Mouse (Mus musculus) intestine, embryonic 15.5 days (tissue): ENCODE data around the gene Nuf2. TPM values are rescaled to one million over a fixed set of nuclear protein-coding genes. Genes with fewer than 3 reads are reported as not detected.

ENCODE experiments used
- ATAC-seq: fragments of 200-750 bp; cut with Nextera tagmentation; 2 replicates; pipeline ENCODE4 v1.8.0; 2017; ENCODE audit warnings: moderate TSS enrichment, moderate library complexity
- H3K27ac ChIP-seq: fragments of 300-500 bp; sonication (generic); 2 replicates; pipeline ENCODE4 v1.5.1; 2015; ENCODE audit warnings: mild to moderate bottlenecking, inconsistent platforms
- H3K27me3 ChIP-seq: fragments of 300-500 bp; sonication (generic); replicated peaks from 2 replicates; pipeline ENCODE4 v1.6.1; 2015; ENCODE audit warnings: inconsistent platforms
- H3K36me3 ChIP-seq: fragments of 300-500 bp; sonication (generic); 2 replicates; pipeline ENCODE4 v1.6.1; 2015; ENCODE audit warnings: inconsistent platforms
- H3K4me1 ChIP-seq: fragments of 300-500 bp; sonication (generic); replicated peaks from 2 replicates; pipeline ENCODE4 v1.6.1; 2015; ENCODE audit warnings: inconsistent platforms
- H3K4me2 ChIP-seq: fragments of 300-500 bp; sonication (generic); replicated peaks from 2 replicates; pipeline ENCODE4 v1.6.1; 2015; ENCODE audit warnings: mild to moderate bottlenecking, inconsistent platforms
- H3K4me3 ChIP-seq: fragments of 300-500 bp; sonication (generic); replicated peaks from 2 replicates; pipeline ENCODE4 v1.5.1; 2015; ENCODE audit warnings: inconsistent platforms
- H3K9ac ChIP-seq: fragments of 300-500 bp; sonication (generic); 2 replicates; pipeline ENCODE4 v1.6.1; 2015; ENCODE audit warnings: inconsistent platforms
- H3K9me3 ChIP-seq: fragments of 300-500 bp; sonication (generic); 2 replicates; pipeline ENCODE4 v1.6.1; 2016; ENCODE audit warnings: inconsistent platforms
- WGBS: fragments of 180-500 bp; shearing (Covaris S2); methylation state at CpG from one replicate; pipeline ENCODE4 v1.1.7; 2015; 5-methylcytosine and 5-hydroxymethylcytosine counted together
- polyA plus RNA-seq: library from polyadenylated mRNA; unstranded; fragments of >200 nt; fragmentation: Nextera tagmentation; extraction: Ambion mirVana; gene quantifications from 2 replicates; pipeline ENCODE4 v1.2.1, GENCODE M21; 2015

Nuf2 gene
- polyA plus RNA-seq, 1 experiment from 2014 or later = 46.0 TPM

DNA sequence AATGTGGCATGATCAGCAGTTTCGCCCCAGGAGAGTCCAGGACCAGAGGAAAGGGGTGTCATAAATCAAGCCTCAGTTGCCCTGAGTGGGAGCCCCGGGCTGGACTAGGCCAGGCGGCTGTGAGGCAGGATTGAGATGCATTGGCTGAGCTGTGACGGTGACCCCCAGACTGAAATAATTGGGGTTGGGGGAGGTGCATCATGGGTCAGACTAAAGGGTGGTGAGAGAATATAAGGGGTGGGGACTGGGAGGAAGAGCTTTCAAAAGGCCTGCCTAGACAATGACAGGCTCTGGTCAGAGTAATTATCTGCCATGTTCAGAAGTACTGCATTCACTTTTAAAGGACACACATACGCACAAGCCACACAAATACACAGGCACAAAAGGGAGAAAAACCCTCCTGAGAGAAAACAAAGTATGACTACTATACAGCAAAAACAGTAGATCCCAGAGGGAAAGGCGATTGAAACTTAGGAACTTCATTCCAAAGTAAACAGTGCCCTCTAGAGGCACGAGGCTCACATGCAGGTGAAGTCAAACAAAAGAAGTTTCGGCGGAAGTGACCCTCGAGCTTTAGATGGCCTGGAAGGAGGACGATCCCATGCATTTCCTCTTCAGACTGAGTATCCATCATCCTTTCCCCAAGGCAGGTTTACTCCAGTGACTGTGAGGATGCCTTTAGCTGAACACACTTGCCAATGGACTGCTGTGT lies 72.0 kb downstream of the Nuf2 start:
- no peaks in the 10 kb centered on the region for H3K36me3 ChIP-seq
- no peaks in the 10 kb centered on the region for H3K9me3 ChIP-seq
- WGBS = 22% methylated on average over 11 of the region's 11 CpGs
- peak; percentile 79 for ATAC-seq
- H3K4me2 ChIP-seq = 0 out of 2 replicates have a peak overlapping the region, but pooled peaks have one; percentile 32
- no peaks in the 10 kb centered on the region for H3K4me1 ChIP-seq
- no peaks in the 10 kb centered on the region for H3K27me3 ChIP-seq
- no peak overlapping the region for H3K9ac ChIP-seq
- no peak overlapping the region for H3K27ac ChIP-seq
- H3K4me3 ChIP-seq = no peak overlapping the region

Other genes with a start within 250 kb of the Nuf2 start
- gene Rgs5, start 124.0 kb upstream of the Nuf2 start, polyA plus RNA-seq = 9.9 and 12.6 TPM in 2 replicates
- 4.3 and 6.1 TPM in 2 replicates for gene Rgs4, start 216.2 kb upstream of the Nuf2 start, polyA plus RNA-seq